Mouse (Mus musculus) olfactory bulb, adult 2 months (tissue): ENCODE results near the gene Zfp629.

Experiments used
- CTCF ChIP-seq: fragments of 200-500 bp; IDR thresholded peaks from 2 replicates; pipeline ENCODE4 v1.5.1; 2012; ENCODE audit warnings: low read depth, mild to moderate bottlenecking, low read length, moderate library complexity; ENCODE audit not compliant: insufficient read depth
- POLR2A ChIP-seq: fragments of 200-500 bp; IDR thresholded peaks from 2 replicates; pipeline ENCODE4 v1.6.1; 2012; ENCODE audit warnings: mild to moderate bottlenecking, low read depth, low read length, moderate library complexity; ENCODE audit not compliant: insufficient read depth

DNA sequence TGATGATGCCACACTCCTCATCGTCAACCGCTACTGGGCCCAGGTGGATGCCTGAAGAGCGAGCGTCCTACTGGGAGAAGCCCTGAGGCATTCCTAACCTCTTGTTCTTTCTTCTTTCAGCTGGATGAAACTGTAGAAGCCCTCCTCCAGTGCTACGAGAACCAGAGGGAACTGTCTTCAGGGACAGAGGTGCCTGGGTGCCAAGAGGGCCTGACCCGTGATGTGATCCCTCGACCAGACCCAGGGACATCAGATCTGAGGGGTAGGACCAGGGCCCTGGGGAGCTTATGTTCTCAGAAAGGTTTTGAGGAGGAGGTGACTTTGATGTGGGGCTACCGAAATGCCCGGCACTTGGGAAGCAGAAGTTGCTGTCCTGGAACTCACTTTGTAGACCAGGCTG lies 26.0 kb downstream of the Zfp629 start:
- TF ChIP-seq CTCF (no peak), POLR2A (no peak)
